Mouse (Mus musculus): ENCODE data around the gene Stx8.
A peak's percentile ranks its signal among the peaks of the same experiment; 100 is the strongest.

Stx8 gene

DNA sequence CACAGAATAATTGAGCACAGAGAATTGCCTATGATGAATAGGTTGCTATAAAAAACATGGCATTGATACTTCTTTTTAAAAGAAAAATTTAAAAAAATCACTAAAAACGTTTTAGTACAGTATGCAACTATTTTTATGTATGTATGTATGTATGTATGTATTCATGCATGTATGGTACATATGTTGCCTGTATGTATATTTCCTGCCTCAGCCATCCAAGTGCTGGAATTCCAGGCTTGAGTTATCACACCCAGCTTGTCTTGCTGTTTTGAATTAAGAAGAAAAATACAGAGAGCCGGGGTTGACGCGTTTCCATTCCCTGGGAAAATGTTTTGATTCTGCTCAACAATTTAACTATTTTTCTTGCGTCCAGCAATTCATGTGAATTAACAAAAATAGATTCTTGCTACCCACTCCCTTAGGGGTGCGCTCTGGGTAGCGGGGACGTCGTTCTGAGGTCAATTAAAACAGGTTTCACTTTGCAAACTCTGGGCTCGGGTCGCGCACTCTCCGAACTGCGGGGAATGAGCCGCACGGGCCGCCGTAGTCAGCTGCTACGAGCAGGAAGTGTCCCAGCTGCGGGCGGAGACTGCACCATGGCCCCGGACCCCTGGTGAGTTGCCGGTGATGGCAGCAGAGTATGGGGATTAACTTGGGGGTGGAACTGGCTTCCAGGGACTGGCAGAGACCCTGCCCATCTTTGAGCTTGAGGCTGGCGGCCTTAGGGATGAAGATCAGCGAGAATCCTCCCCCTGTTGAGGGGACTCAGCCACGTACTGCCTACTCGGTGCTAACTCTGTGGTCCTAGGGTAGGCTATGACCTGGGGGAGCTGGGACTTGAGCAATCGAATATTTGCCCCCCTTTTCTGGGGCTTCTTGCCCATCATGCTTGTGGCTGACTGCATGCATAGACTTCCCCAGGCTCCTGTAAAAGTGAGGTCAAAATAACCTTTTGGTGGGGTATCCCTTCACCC, at the start of gene Stx8:
Gene Stx8, plus strand, starts transcription at position 289 of the 974 bp plus-strand sequence.
- ATAC-seq (ENCODE audit: insufficient number of reproducible peaks, low FRiP score, low TSS enrichment) = peak; percentile 52; the same call in 1 of the 2 replicates

DNA sequence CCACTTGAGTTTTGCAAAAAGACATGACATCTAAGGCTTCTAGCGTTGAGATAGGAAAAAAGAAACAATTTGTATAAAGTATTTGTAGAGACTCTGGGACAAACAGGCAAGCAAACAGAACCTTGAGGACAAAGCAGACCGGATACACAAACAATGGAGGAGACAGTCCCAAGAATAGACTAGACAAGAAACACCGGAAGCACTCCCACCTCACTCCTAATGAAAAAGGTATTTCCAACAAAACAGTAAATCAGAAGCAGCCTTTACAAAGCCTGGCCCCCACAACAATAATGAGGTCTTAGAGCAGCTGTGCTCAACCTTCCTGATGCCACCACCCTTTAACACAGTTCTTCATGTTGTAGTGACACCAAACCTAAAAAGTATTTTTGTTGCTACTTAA, 48.9 kb upstream of the Stx8 start:
- ATAC-seq (ENCODE audit: insufficient number of reproducible peaks, low FRiP score, low TSS enrichment) = no peak

DNA sequence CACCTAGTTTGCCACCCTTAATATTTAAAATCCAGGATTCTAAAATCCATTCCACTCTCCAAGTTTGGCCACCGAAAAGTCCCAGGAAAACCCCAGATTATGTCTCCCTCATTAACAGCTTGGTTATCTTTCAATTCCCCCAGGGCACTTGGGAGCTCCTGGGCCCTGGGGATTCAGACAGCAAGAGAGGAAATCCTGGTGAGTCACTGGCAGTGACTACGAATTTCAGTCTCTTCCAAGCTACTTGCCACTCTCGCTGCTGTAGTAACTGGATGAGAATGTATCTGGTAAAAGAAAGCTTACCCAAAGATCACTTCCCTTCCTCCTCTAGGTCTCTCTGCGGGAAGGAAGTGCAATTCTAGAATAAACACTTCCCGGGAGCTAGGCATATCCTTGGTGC, 46.4 kb upstream of the Stx8 start:
- ATAC-seq (ENCODE audit: insufficient number of reproducible peaks, low FRiP score, low TSS enrichment) = no peak

GRCm38 (mm10) chr11:67920226-67920960, 45.6 kb upstream of the Stx8 start:
- no peak for ATAC-seq (ENCODE audit: insufficient number of reproducible peaks, low FRiP score, low TSS enrichment)

DNA sequence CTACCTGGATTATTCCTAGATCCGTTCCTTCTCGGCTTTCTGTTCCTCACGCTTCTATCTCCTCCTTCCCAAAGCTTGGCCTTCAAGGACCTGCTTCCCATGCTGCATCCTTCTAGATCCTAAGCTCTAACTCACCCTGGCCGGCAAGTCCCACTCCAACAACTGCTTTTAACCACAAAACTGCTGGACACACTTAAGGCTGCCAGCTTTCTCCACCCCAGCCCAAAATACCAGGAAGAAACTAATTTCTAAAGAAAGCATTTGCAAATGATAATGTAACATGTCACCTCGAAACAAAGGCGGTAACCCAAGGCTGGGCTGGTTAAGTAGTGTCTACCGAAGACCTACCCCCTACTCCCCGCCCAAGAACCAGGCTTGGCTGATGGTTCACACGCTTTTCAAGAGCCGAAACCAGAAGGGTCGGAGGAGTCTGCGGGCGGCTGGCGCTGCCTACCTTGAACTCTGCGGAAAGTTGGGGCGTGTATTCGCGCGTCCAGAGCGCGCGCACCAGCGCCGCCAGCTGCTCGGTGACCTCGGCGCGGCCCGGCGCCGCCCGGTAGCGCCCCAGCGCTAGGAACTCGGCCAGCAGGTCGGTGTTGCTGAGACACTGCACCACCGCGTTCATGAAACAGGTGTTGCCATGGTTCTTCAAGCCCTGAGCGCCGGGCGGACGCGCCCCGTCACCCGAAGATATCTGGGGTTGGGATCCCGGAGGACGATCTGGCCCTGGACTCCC, 44.7 kb upstream of the Stx8 start:
- ATAC-seq (ENCODE audit: insufficient number of reproducible peaks, low FRiP score, low TSS enrichment) = no peak

GRCm38 (mm10) chr11:67921827-67922754, 43.9 kb upstream of the Stx8 start, which contains the start of gene Usp43:
Gene Usp43, minus strand, starts transcription at chr11:67922153.
- no peak; the same call in 1 of the 2 replicates for ATAC-seq (ENCODE audit: insufficient number of reproducible peaks, low FRiP score, low TSS enrichment)

GRCm38 (mm10) chr11:67922755-67923125, 43.3 kb upstream of the Stx8 start:
- ATAC-seq (ENCODE audit: insufficient number of reproducible peaks, low FRiP score, low TSS enrichment) = no peak

DNA sequence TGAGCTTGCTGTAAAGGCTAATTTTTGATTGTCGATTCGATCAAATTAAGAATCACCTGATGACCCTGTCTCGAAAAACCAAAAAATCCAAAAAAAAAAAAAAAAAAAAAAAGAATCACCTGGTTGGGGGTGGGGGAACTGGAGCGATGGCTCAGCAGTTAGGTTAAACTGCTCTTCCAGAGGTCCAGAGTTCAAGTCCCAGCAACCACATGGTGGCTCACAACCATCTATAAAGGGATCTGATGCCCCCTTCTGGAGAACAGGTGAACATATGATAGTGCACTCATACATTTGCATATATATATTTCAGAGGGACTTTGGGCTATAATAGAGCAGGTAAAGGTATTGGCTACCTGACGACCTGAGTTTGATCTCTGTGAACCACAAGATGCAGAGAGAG, 42.3 kb upstream of the Stx8 start:
- ATAC-seq (ENCODE audit: insufficient number of reproducible peaks, low FRiP score, low TSS enrichment) = no peak

GRCm38 (mm10) chr11:67925000-67925399, 41.0 kb upstream of the Stx8 start:
- no peak for ATAC-seq (ENCODE audit: insufficient number of reproducible peaks, low FRiP score, low TSS enrichment)

- no peak for ATAC-seq (ENCODE audit: insufficient number of reproducible peaks, low FRiP score, low TSS enrichment)
Observed at GRCm38 (mm10) chr11:67926348-67927055, 39.5 kb upstream of the Stx8 start.

- no peak for ATAC-seq (ENCODE audit: insufficient number of reproducible peaks, low FRiP score, low TSS enrichment)
Observed at GRCm38 (mm10) chr11:67932156-67932555, 33.8 kb upstream of the Stx8 start.

- no peak for ATAC-seq (ENCODE audit: insufficient number of reproducible peaks, low FRiP score, low TSS enrichment)
Observed at GRCm38 (mm10) chr11:67948229-67948628, 17.8 kb upstream of the Stx8 start.

GRCm38 (mm10) chr11:67949475-67949874, 16.5 kb upstream of the Stx8 start:
- no peak for ATAC-seq (ENCODE audit: insufficient number of reproducible peaks, low FRiP score, low TSS enrichment)

GRCm38 (mm10) chr11:67953604-67954003, 12.4 kb upstream of the Stx8 start:
- no peak for ATAC-seq (ENCODE audit: insufficient number of reproducible peaks, low FRiP score, low TSS enrichment)

- ATAC-seq (ENCODE audit: insufficient number of reproducible peaks, low FRiP score, low TSS enrichment) = no peak
Observed at GRCm38 (mm10) chr11:67954413-67954812, 11.6 kb upstream of the Stx8 start.

GRCm38 (mm10) chr11:67964110-67964509, 1.9 kb upstream of the Stx8 start:
- ATAC-seq (ENCODE audit: insufficient number of reproducible peaks, low FRiP score, low TSS enrichment) = no peak

GRCm38 (mm10) chr11:67965242-67965883, 630 bp upstream of the Stx8 start, which contains the start of gene Cfap52:
Gene Cfap52, minus strand, starts transcription at chr11:67965651.
- peak; percentile 66; the same call in 1 of the 2 replicates for ATAC-seq (ENCODE audit: insufficient number of reproducible peaks, low FRiP score, low TSS enrichment)

- no peak for ATAC-seq (ENCODE audit: insufficient number of reproducible peaks, low FRiP score, low TSS enrichment)
Observed at GRCm38 (mm10) chr11:67967831-67968230, 1.8 kb downstream of the Stx8 start.
